In genomic region chrX:104017196-104017595, GRCm38 (mm10) we compare ENCODE assay signal across 18 mouse cellular contexts. TPM values are rescaled to one million over a fixed set of nuclear protein-coding genes. Genes with fewer than 3 reads are reported as not detected.
A peak's percentile ranks its signal among the peaks of the same experiment; 100 is the strongest.
DNase-seq lines count a peak whose midpoint lies in the region; ATAC-seq and TF ChIP-seq lines count a peak whose summit lies in the region.
"Had no signal": no experiment of that assay in that cellular context is flagged by ENCODE, and none has a peak within 500 bp of the region (broad histone marks: within the 10 kb centered on the region; RNA-seq: fewer than 3 reads in every experiment).

No protein-coding gene starts in this region.

- no peaks in the 10 kb centered on the region for H3K27me3 ChIP-seq in lung, embryonic 14.5 days (ENCODE audit: insufficient read depth, low read length)

- H3K4me3 ChIP-seq in lung, embryonic 14.5 days (ENCODE audit: low read depth, low read length) = no peak overlapping the region
- H3K4me3 ChIP-seq: gastrocnemius, adult 2 months; midbrain, embryonic 10.5 days; neural tube, embryonic 13.5 days had no signal

- H3K9ac ChIP-seq in lung, embryonic 14.5 days = no peak overlapping the region
- H3K9ac ChIP-seq: neural tube, embryonic 13.5 days had no signal

- no peaks in the 10 kb centered on the region for H3K36me3 ChIP-seq in lung, embryonic 14.5 days (ENCODE audit: insufficient read depth)
- H3K36me3 ChIP-seq: G1E; midbrain, embryonic 10.5 days; neural tube, embryonic 13.5 days had no signal

- DNase-seq in cerebellum, postnatal 10 days = peak; percentile 1 to 7
- no peak for DNase-seq in cerebellum, postnatal 25 days
- DNase-seq in ovary, postnatal 36 days (ENCODE audit: low spot score) = peak; percentile 38
- DNase-seq in ovary, postnatal 10 days (ENCODE audit: low spot score) = no peak
- peak; percentile 11 for DNase-seq in lung, embryonic 14.5 days
- peak; percentile 7 to 28 for DNase-seq in lung, postnatal 4 days
- DNase-seq in MN1 (ENCODE audit: low spot score) = no peak
- DNase-seq in heart, adult 11 months = no peak
- DNase-seq: cerebellum, postnatal 36 days; gastrocnemius, adult 2 months; kidney, adult 8-10 months; retina, postnatal 1 day; right cerebral cortex, postnatal 4 days had no signal

- TF ChIP-seq CTCF in lung, embryonic 14.5 days (IDR thresholded peaks at IDR 0.05; ENCODE audit: low read depth) = no peak

- H3K9me3 ChIP-seq in lung, embryonic 14.5 days (ENCODE audit: low read depth, low read length) = no peaks in the 10 kb centered on the region
- H3K9me3 ChIP-seq: G1E; midbrain, embryonic 10.5 days; neural tube, embryonic 13.5 days had no signal

- ATAC-seq in lung, embryonic 14.5 days (ENCODE audit: insufficient read depth) = no peak
- ATAC-seq: CD4-positive, CD25-positive, alpha-beta regulatory T cell, adult 4 months; forebrain, embryonic 16.5 days had no signal

- WGBS in lung, embryonic 14.5 days = 72% methylated on average over 1 of the region's 1 CpGs

- H3K4me1 ChIP-seq in lung, embryonic 14.5 days (ENCODE audit: insufficient read depth) = no peaks in the 10 kb centered on the region
- H3K4me1 ChIP-seq: midbrain, embryonic 10.5 days; neural tube, embryonic 13.5 days had no signal

- H3K27ac ChIP-seq in lung, embryonic 14.5 days (ENCODE audit: low read depth) = peak overlapping the region; percentile 27; the same call in 1 of the 2 replicates
- H3K27ac ChIP-seq: gastrocnemius, adult 2 months; midbrain, embryonic 10.5 days; neural tube, embryonic 13.5 days had no signal

- no peak overlapping the region for H3K4me2 ChIP-seq in lung, embryonic 14.5 days
- H3K4me2 ChIP-seq: neural tube, embryonic 13.5 days had no signal

RNA-seq across cellular contexts. Expression of gene Rlim, which starts 36.1 kb away (rescaled TPM):
- 52.7 and 53.9 TPM in 2 replicates for polyA plus RNA-seq in lung, embryonic 14.5 days (2014; fragmentation: Nextera tagmentation; extraction: Ambion mirVana)

Comparison
In these comparisons a context has a peak if more than half of its experiments do, and no peak if none do; other contexts are left out.
1. DNase-seq: peak in cerebellum, postnatal 10 days (2 of 2), ovary, postnatal 36 days (single experiment), lung, embryonic 14.5 days (single experiment) and lung, postnatal 4 days (2 of 2); none in cerebellum, postnatal 25 days (0 of 2), ovary, postnatal 10 days (single experiment), MN1 (single experiment) and heart, adult 11 months (single experiment).